Mouse (Mus musculus) olfactory bulb, adult 2 months (tissue): ENCODE results near the gene Ppp2r2c.

Experiments
- CTCF ChIP-seq: fragments of 200-500 bp; IDR thresholded peaks from 2 replicates; pipeline ENCODE4 v1.5.1; 2012; ENCODE audit warnings: low read depth, mild to moderate bottlenecking, low read length, moderate library complexity; ENCODE audit not compliant: insufficient read depth
- POLR2A ChIP-seq: fragments of 200-500 bp; IDR thresholded peaks from 2 replicates; pipeline ENCODE4 v1.6.1; 2012; ENCODE audit warnings: mild to moderate bottlenecking, low read depth, low read length, moderate library complexity; ENCODE audit not compliant: insufficient read depth

DNA sequence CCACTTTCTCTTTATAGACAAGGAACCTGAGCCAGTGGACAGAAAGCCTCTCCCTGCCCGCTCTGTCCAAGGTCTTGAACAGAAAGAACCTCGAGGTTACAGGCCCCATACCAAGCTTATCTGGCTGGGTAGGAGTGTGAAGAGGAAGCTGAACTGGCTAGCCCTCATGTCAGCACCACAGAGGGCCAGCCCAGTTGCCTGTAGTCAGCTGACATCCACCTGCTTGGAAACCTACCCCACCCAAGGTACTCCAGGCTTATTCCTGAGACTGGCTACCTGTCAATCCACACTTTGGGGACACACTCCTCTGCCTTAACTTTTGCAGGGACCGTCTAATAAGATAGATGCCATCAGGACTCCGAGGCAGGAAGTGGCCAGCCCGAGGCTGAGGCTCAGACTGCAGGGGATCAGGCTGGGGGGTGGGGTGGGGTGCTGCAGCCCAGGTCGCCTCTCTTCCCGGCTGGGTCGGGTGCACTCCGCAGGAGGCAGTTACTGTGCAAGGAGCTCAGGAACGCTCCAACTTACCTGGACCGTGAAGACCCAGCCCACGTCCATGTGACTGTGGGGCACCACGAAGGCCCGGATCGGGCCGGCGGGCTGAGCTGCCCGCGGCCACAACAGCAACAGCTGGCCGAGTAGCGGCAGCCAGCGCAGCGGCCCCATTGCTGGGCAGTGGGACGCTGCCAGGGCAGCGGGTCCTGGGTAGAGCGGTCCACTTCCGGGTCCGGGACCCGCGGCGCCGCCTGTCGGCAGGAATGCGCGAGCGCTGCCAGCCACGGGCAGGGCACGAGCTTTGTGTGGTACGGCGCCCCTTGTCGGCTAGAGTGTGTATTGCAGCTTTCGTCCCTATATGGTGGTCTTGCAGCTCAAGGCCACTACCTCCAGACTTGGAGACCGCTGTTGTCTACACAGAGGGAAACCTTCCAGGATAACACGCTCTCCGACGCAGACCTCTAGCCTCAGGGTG, 38.1 kb upstream of the Ppp2r2c start, which contains the start of gene Man2b2:
- TF ChIP-seq CTCF = peak; percentile 99
- TF ChIP-seq POLR2A = no peak
